Mouse (Mus musculus) erythroblast, embryonic 14.5 days (primary cell): Measurements from ENCODE around the gene Mmd.

ENCODE experiments used
- GATA1 ChIP-seq: IDR thresholded peaks from 2 replicates; pipeline ENCODE4 v1.6.1; 2012; ENCODE audit warnings: low read length, inconsistent platforms, mixed read lengths
- TAL1 ChIP-seq: IDR thresholded peaks from 3 replicates; pipeline ENCODE4 v1.6.1; 2012; ENCODE audit warnings: low read length, inconsistent platforms, mixed read lengths

GRCm38 (mm10) chr11:90326836-90327235 lies 77.6 kb downstream of the Mmd start:
- no peak for TF ChIP-seq GATA1
- no peak for TF ChIP-seq TAL1
